Mouse (Mus musculus) brain, embryonic 14.5 days (tissue): ENCODE measurements around the gene Akap9.

Source experiments
- CTCF ChIP-seq: fragments of 200-500 bp; IDR thresholded peaks from 2 replicates; pipeline ENCODE4 v1.5.1; 2012; ENCODE audit warnings: inconsistent platforms, mild to moderate bottlenecking, moderate library complexity, borderline replicate concordance; ENCODE audit not compliant: insufficient read depth, insufficient read length; ENCODE audit errors: extremely low read depth
- POLR2A ChIP-seq: fragments of 200-500 bp; IDR thresholded peaks from 2 replicates; pipeline ENCODE4 v1.6.1; 2012; ENCODE audit warnings: mild to moderate bottlenecking, inconsistent platforms, borderline replicate concordance; ENCODE audit not compliant: poor library complexity, insufficient read depth, insufficient read length, severe bottlenecking; ENCODE audit errors: extremely low read depth

GRCm38 (mm10) chr5:3931636-3932035 is 3.8 kb downstream of the Akap9 start:
- TF ChIP-seq CTCF, result no peak
- TF ChIP-seq POLR2A, result no peak
